Mouse (Mus musculus) urinary bladder, postnatal 10 days (tissue): ENCODE data around the gene Rnf144a.
"Not testable (repeated sequence)": the region's sequence is repeated elsewhere in the genome, so short reads cannot be mapped to it uniquely, and the experiment has no call there.

Source experiments
- DNase-seq: peaks from one replicate; pipeline ENCODE4 v3.0.0; 2022; ENCODE audit warnings: low spot score

Rnf144a gene

DNA sequence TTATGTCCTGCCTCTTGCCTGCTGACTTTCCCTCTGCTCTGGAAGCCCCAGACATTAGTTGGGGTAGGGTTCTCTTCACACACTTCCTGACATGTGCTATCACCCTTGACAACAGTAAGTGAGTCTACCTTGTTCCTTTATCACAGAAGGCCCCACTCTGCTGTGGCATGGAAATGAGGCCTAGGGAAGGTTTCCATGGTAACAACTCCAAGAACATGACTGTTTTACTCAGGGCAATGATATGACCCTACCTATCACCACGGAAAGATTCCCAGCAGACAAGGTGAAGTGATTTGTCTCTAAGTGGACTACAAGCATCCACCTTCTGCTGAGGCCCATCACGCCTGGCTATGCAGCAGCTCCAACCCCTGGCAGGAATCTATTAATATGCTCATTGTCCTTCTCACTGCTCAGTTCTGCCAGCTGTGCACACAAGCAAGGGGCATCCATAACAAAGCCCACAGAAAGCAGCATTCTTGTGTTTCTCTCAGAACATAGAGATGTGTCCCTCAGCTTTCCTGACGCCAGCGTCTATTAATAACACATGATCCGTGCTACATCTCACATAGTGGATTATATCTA lies 91.2 kb downstream of the Rnf144a start:
- no peak for DNase-seq

DNA sequence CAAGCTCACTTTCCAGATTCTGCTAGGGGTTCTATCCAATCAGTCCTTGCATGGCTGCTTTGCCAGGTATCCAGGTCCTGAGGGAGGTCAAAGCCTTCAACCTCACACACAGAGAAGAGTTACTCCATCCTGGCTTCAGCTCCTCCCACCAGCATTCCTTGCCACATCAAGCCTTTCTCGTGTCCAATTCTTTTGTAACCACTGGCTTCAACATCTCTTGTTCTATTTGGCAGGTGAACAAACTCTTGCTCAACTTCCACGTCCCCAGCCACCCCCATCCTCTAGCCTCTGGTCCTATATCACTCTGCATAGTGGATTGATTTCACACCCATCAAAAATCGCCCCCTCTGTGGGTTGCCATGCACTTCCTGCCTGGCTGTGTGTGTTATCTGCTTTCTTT lies 98.8 kb downstream of the Rnf144a start:
- no peak for DNase-seq

DNA sequence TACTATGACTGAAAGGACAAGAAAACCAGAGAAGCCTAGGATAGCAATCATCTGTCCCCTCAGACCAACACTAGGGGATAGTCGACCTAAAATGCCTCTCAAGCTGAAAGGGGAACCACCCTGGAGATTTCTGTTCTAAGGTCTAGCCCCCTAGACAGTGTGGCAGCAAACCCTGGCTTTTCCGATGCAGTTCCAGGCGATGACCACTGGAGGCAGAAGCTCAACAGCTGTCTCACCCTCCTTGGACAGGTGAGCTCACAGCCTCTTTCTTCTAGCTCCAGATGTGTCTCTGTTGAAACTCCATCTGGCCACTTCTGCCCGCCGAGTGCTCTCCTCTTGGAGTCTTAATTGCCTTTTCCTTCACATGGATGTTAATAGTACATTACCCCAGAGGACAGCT lies 100.1 kb downstream of the Rnf144a start:
- no peak for DNase-seq

- DNase-seq, result no peak
Observed at GRCm38 (mm10) chr12:26311548-26311947, 103.5 kb downstream of the Rnf144a start.

DNA sequence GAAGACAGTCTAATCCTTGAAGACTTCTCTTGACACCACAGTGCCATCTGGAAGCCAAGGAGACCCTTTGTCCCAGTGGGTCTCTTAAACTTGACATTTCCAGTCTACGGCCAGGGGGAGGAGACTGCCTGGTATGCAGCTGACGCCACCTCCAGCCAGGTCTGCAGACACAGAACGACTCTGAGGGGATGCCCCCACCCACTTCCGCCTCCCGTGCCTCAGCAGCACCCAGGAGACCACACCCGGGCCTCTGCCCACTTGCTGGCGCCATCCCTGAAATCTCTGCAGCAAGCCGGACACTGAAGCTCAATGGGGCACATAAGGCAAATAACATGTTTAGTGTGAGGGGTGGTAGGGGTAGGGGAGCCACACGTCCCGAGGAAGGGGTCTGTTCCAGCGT lies 104.8 kb downstream of the Rnf144a start:
- DNase-seq, result no peak

DNA sequence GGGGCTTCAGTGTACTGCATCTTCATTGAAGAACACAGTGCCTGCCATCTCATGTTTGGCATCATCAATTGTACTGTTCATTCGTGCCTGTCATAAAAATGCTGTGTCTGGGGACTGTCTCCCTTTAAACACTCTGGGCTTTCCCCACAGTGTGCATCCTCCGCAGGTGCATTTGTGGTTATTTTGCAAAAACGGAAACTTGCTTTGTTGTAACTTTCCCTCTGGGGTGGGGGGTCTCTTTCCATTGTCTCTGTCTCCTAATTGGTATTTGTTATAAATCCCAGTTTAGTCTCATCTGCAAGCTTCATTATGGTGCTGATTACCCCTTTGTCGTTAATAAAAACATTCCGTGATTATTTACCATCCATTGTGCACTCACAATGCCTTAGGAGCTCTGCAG lies 112.2 kb downstream of the Rnf144a start:
- no peak for DNase-seq

DNA sequence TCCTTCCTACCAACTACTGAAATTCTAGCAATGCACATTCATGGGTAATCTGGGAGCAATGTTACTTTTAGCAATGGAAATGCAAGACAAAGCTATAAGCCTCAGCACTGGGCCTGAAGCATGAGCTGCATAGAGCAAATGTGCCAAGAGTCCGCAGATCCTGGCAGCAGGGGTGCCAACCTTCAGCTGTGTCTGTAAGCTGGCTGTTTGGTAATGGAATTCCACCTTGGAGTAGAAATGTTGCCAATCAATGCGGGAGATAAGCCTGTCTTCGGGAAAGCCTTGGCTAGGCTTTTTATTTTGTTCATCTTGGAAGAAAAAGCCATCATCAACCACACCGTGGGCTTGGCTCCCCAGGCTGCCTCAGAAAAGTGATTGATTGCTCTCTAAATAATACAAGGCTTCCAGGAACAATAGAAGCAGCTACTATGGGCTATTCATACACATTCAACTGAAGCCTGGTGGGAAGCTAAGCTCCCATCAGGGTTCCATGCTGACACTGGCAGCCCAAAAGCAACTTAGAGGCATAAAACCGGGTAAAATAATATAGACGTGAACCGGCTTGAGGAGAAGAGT lies 115.5 kb downstream of the Rnf144a start:
- no peak for DNase-seq

- DNase-seq, result not testable (repeated sequence)
Observed at GRCm38 (mm10) chr12:26295995-26296394, 119.1 kb downstream of the Rnf144a start.

DNA sequence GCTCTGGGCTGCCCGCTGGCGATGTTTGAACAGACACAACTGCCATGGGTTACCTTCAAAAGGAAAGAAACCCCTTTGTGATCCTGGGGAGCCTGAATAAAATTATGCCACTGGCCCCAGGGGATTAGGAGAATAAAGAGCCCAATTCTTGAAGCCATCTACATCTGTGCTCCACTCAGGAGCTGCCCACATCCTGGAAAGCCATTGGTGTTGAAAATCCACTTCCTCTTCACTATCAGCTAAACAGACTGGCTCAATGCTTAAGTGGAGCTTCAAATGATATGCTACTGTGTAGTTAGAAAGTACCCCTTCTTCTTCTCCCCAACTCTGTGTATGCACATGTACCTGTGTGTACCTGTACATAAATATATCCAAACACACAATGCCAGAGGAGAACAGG lies 125.9 kb downstream of the Rnf144a start:
- DNase-seq, result no peak

DNA sequence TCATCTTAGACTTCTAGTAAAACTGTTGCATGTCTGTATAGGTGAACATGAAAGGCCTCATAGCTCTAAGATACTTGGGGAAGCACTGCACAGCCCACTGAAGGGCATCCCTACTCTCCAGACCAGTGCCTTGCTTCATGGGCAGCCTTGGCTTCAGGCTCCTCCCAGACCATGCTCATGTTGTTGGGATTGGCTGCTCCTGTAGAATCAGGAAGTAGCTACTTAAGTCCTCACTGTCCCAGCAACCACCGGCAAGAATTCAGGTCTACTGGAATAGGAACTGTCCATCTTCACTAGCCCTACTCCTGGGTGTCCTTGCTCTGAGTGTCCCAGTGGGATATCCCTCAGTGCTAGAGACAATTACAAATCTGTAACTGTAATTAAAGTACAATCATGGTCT lies 126.7 kb downstream of the Rnf144a start:
- DNase-seq, result no peak

DNA sequence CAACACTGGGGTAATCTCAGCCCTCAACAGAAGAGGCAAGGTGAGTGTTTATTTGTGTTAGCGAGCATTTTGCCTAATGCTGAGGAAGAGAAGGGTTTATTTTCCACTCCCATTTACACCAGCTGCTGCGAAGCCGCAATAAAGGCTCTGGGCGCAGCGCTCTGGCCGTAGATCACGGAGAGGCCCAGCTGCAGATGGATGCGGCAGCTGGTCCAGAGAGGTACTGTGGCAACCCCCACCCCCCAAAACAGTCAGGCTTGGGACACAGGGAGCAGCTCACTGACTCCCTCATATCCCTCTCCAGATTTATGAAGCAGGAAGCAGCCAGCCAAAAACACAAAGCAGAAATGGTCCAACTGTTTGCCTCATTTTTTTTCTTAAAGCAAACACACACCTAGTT lies 129.1 kb downstream of the Rnf144a start:
- no peak for DNase-seq

GRCm38 (mm10) chr12:26285460-26285859 lies 129.6 kb downstream of the Rnf144a start:
- DNase-seq, result no peak

DNA sequence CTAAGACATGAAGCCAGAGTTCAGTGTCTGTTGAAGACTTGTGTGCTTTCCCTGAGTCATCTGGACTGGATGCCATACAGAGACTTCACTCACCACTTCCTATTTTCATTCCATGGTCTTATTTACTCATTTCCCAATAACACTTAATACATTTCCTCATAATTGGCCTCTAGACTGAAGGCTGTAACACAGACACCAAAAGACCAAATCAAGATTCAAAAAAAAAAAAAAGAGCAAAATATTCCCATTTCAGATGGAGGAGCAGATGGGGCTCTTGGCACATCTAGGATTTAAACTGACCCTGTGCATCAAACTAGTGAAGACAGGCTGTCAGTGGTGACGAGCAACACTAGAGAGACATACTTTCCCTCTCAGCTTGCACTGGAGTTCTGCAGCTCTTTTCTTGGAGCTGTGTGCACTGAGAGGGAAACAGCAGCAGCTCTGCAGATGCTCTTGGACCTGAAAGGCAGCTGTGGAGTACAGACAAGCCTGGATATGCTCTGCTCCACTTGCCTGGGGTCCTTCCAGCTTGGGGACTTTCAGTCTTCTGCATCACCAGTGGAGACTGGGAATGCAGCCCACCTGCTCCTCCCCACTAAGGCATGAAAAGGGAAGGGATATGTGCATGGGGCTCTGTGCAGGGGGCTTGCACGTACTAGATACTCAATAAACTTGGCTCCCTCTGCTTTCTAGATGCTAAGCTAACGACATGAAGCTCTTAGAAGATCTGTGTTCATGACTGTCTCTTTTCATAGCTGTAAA lies 134.2 kb downstream of the Rnf144a start:
- no peak for DNase-seq

- no peak for DNase-seq
Observed at GRCm38 (mm10) chr12:26277002-26277669, 137.9 kb downstream of the Rnf144a start.

GRCm38 (mm10) chr12:26276556-26276955 lies 138.5 kb downstream of the Rnf144a start:
- DNase-seq, result no peak
